Mouse (Mus musculus) lung, embryonic 15.5 days (tissue): Measurements from ENCODE around the gene Gls. TPM values are rescaled to one million over a fixed set of nuclear protein-coding genes. Genes with fewer than 3 reads are reported as not detected.
A peak's percentile ranks its signal among the peaks of the same experiment; 100 is the strongest.

ENCODE experiments used
- ATAC-seq: fragments of 200-750 bp; cut with Nextera tagmentation; 2 replicates; pipeline ENCODE4 v1.8.0; 2017; ENCODE audit warnings: moderate number of reproducible peaks, borderline replicate concordance; ENCODE audit not compliant: low FRiP score, low TSS enrichment; ENCODE audit errors: extremely low read depth
- H3K27ac ChIP-seq: fragments of 300-500 bp; sonication (generic); 2 replicates; pipeline ENCODE4 v1.5.1; 2015; ENCODE audit warnings: moderate library complexity, mild to moderate bottlenecking, inconsistent platforms
- H3K27me3 ChIP-seq: fragments of 300-500 bp; sonication (generic); 2 replicates; pipeline ENCODE4 v1.6.1; 2015; ENCODE audit warnings: inconsistent platforms
- H3K36me3 ChIP-seq: fragments of 300-500 bp; sonication (generic); 2 replicates; pipeline ENCODE4 v1.6.1; 2015; ENCODE audit warnings: inconsistent platforms
- H3K4me1 ChIP-seq: fragments of 300-500 bp; sonication (generic); 2 replicates; pipeline ENCODE4 v1.6.1; 2015; ENCODE audit warnings: inconsistent platforms
- H3K4me2 ChIP-seq: fragments of 300-500 bp; sonication (generic); 2 replicates; pipeline ENCODE4 v1.6.1; 2015; ENCODE audit warnings: inconsistent platforms, mild to moderate bottlenecking, moderate library complexity
- H3K4me3 ChIP-seq: fragments of 300-500 bp; sonication (generic); 2 replicates; pipeline ENCODE4 v1.5.1; 2015; ENCODE audit warnings: mild to moderate bottlenecking, inconsistent platforms
- H3K9ac ChIP-seq: fragments of 300-500 bp; sonication (generic); 2 replicates; pipeline ENCODE4 v1.6.1; 2015; ENCODE audit warnings: inconsistent platforms
- H3K9me3 ChIP-seq: fragments of 300-500 bp; sonication (generic); 2 replicates; pipeline ENCODE4 v1.6.1; 2016; ENCODE audit warnings: inconsistent platforms
- WGBS: fragments of 180-500 bp; shearing (Covaris S2); methylation state at CpG from one replicate; pipeline ENCODE4 v1.1.7; 2015; 5-methylcytosine and 5-hydroxymethylcytosine counted together
- polyA plus RNA-seq: library from polyadenylated mRNA; unstranded; fragments of >200 nt; fragmentation: Nextera tagmentation; extraction: Ambion mirVana; gene quantifications from 2 replicates; pipeline ENCODE4 v1.2.1, GENCODE M21; 2015

Gls gene
- polyA plus RNA-seq, 1 experiment from 2014 or later: 16.6 TPM

DNA sequence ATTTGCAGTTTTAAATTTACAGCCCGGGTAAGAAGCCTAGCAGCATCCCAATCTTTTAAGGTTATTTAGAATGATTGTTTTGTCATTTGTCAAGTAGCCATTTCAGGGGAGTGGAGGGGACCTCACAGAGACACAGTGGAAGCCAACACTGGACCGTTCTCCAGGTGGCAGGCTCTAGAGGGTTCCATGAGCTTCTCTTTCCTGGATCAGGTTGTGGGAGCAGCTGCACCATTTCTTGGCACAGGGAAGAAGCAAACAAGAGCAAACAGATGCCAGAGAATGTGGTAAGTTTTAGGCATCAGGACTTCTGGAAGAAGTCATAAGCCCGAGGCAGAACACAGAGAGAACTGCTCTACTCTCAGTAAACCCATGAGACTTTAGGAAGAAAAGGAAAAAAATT lies 116.6 kb downstream of the Gls start:
- no peak for ATAC-seq
- Histone ChIP-seq H3K4me2 (no peak overlapping the region), H3K27ac (no peak overlapping the region), H3K9ac (no peak overlapping the region), H3K4me3 (no peak overlapping the region), H3K27me3 (no peaks in the 10 kb centered on the region), H3K36me3 (no peaks in the 10 kb centered on the region), H3K4me1 (peaks cover 12% of the 10 kb centered on the region), H3K9me3 (no peaks in the 10 kb centered on the region)
- 60% methylated on average over 3 of the region's 3 CpGs for WGBS

DNA sequence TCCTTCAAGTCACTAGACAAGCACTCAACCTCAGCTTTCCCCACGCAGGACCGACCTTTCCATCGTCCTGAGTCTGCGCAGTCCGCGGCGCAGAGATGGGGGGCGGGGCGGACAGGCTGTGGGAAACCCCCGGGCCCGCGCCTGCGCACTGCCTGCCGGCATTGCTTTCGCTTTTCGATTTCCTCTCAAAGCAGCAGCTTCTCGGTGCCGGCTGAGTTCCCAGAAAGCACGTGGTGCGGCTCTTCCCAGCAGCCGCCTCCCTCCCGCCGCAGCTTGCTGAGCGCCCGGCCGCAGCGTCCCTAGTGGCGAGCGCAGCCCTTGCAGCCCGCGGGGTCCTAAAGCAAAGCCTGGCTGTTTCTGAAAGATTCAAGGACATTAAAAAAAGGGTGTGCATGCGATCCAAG lies 119.4 kb downstream of the Gls start:
- Histone ChIP-seq H3K9ac (peak overlapping the region; percentile 50; the same call in 1 of the 2 replicates), H3K9me3 (no peaks in the 10 kb centered on the region), H3K4me2 (peak overlapping the region; percentile 67), H3K27me3 (no peaks in the 10 kb centered on the region), H3K4me1 (peaks cover 5% of the 10 kb centered on the region), H3K27ac (peak overlapping the region; percentile 62; the same call in 1 of the 2 replicates), H3K4me3 (peak overlapping the region; percentile 40), H3K36me3 (no peaks in the 10 kb centered on the region)
- WGBS: under 1% methylated on average over 32 of the region's 32 CpGs
- peak; percentile 95 for ATAC-seq

Other genes with a start within 250 kb of the Gls start
- 2.2 and 3.3 TPM in 2 replicates for gene Stat4, start 246.1 kb downstream of the Gls start, polyA plus RNA-seq
- gene Stat1, start 113.8 kb downstream of the Gls start, polyA plus RNA-seq: 22.6 and 31.1 TPM in 2 replicates